Mouse (Mus musculus): ENCODE results near the gene Nsd1. TPM values are rescaled to one million over a fixed set of nuclear protein-coding genes. Genes with fewer than 3 reads are reported as not detected.

The Nsd1 gene
- polyA plus RNA-seq, 1 experiment from 2014 or later: 13.0 TPM

GRCm38 (mm10) chr13:55312028-55312630 is 102.5 kb downstream of the Nsd1 start:
- Histone ChIP-seq H3K4me1 (ENCODE audit: control insufficient read depth, low read depth, low read length) (no peaks in the 10 kb centered on the region), H3K9me3 (replicated peaks; ENCODE audit: control insufficient read depth, low read length) (no peaks in the 10 kb centered on the region), H3K27ac (ENCODE audit: low read length) (no peak overlapping the region), H3K4me2 (ENCODE audit: low read depth, low read length) (no peak overlapping the region), H3K9ac (ENCODE audit: low read depth, low read length) (no peak overlapping the region), H3K4me3 (ENCODE audit: low read depth, low read length) (no peak overlapping the region), H3K27me3 (ENCODE audit: control insufficient read depth, insufficient read depth, low read depth, low read length) (no peaks in the 10 kb centered on the region), H3K36me3 (ENCODE audit: control insufficient read depth, insufficient read depth) (peaks cover 46% of the 10 kb centered on the region)
- ATAC-seq (ENCODE audit: low read depth): no peak
- 74% methylated on average over 8 of the region's 8 CpGs for WGBS (ENCODE audit: insufficient replicate concordance)

DNA sequence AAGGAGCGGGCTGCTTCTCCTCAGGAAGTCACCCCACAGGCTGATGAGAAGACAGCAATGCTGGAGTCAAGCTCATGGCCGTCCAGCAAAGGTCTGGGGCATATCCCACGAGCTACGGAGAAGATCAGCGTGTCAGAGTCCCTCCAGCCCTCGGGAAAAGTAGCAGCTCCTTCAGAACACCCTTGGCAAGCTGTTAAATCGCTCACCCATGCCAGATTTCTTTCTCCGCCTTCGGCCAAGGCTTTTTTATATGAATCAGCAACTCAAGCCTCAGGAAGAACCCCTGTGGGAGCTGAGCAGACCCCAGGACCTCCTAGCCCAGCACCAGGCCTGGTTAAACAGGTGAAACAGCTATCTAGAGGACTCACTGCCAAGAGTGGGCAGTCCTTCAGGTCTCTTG is 103.5 kb downstream of the Nsd1 start:
- Histone ChIP-seq H3K27me3 (ENCODE audit: control insufficient read depth, insufficient read depth, low read depth, low read length) (no peaks in the 10 kb centered on the region), H3K27ac (ENCODE audit: low read length) (no peak overlapping the region), H3K4me2 (ENCODE audit: low read depth, low read length) (no peak overlapping the region), H3K4me1 (ENCODE audit: control insufficient read depth, low read depth, low read length) (no peaks in the 10 kb centered on the region), H3K9ac (ENCODE audit: low read depth, low read length) (no peak overlapping the region), H3K4me3 (ENCODE audit: low read depth, low read length) (no peak overlapping the region), H3K36me3 (ENCODE audit: control insufficient read depth, insufficient read depth) (peaks cover 43% of the 10 kb centered on the region), H3K9me3 (replicated peaks; ENCODE audit: control insufficient read depth, low read length) (no peaks in the 10 kb centered on the region)
- WGBS (ENCODE audit: insufficient replicate concordance): 84% methylated on average over 9 of the region's 9 CpGs
- no peak for ATAC-seq (ENCODE audit: low read depth)

- no peak overlapping the region for H3K9ac ChIP-seq (ENCODE audit: low read depth, low read length)
- no peaks in the 10 kb centered on the region; the same call in none of the 2 replicates for H3K4me1 ChIP-seq (ENCODE audit: control insufficient read depth, low read depth, low read length)
- ATAC-seq (ENCODE audit: low read depth): no peak
- 74% methylated on average over 2 of the region's 2 CpGs for WGBS (ENCODE audit: insufficient replicate concordance)
- no peak overlapping the region for H3K4me3 ChIP-seq (ENCODE audit: low read depth, low read length)
- H3K9me3 ChIP-seq (replicated peaks; ENCODE audit: control insufficient read depth, low read length): no peaks in the 10 kb centered on the region
- no peak overlapping the region for H3K4me2 ChIP-seq (ENCODE audit: low read depth, low read length)
- peaks cover 38% of the 10 kb centered on the region for H3K36me3 ChIP-seq (ENCODE audit: control insufficient read depth, insufficient read depth)
- no peak overlapping the region for H3K27ac ChIP-seq (ENCODE audit: low read length)
- no peaks in the 10 kb centered on the region for H3K27me3 ChIP-seq (ENCODE audit: control insufficient read depth, insufficient read depth, low read depth, low read length)
Observed at GRCm38 (mm10) chr13:55314891-55315412, 105.4 kb downstream of the Nsd1 start.

GRCm38 (mm10) chr13:55318351-55318750 is 108.8 kb downstream of the Nsd1 start:
- Histone ChIP-seq H3K27me3 (ENCODE audit: control insufficient read depth, insufficient read depth, low read depth, low read length) (no peaks in the 10 kb centered on the region), H3K4me3 (ENCODE audit: low read depth, low read length) (no peak overlapping the region), H3K9me3 (replicated peaks; ENCODE audit: control insufficient read depth, low read length) (no peaks in the 10 kb centered on the region), H3K27ac (ENCODE audit: low read length) (no peak overlapping the region), H3K4me2 (ENCODE audit: low read depth, low read length) (no peak overlapping the region), H3K36me3 (ENCODE audit: control insufficient read depth, insufficient read depth) (peaks cover 8% of the 10 kb centered on the region), H3K4me1 (ENCODE audit: control insufficient read depth, low read depth, low read length) (peaks cover 17% of the 10 kb centered on the region), H3K9ac (ENCODE audit: low read depth, low read length) (no peak overlapping the region)
- WGBS (ENCODE audit: insufficient replicate concordance): 55% methylated on average over 3 of the region's 3 CpGs
- ATAC-seq (ENCODE audit: low read depth): no peak

- WGBS (ENCODE audit: insufficient replicate concordance): 71% methylated on average over 4 of the region's 4 CpGs
- H3K36me3 ChIP-seq (ENCODE audit: control insufficient read depth, insufficient read depth): peaks cover 15% of the 10 kb centered on the region
Observed at GRCm38 (mm10) chr13:55319931-55320533, 110.5 kb downstream of the Nsd1 start, which contains the start of gene Prelid1. Prelid1 (plus strand) TSS chr13:55320500.

DNA sequence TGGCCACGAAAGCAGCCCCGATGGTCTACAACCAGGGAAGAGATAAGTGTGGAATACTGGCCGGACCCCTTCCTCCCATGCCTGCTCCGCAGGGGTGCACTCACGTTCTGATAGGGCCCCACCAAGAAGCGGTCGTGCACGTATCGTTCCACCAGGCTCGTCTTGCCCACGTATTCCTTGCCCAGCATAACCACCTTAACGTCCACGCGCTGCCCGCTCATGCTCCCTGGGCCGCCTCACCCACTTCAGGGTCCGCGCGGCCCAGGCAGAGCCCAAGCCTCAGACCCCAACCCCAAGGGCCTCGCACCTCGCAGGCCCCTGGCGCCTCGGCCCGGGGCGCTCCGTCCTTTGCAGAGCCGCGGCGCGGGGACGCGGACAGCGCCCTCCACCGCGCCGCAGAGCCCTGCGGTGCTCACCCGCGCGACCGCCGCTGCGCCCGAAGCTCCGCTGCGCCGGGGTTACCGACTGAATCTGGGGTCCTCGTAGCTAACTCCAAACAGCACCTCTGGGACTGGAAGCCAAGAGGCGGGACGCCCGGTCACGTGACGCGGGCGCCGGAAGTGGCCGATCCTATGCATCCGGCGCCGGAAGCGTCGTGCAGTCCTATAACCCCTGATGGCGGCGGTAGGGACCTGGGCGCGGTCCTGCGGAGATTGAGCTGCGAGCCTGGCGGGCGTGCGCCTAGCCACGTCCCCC is 112.0 kb downstream of the Nsd1 start, which contains the start of gene Rab24:
TSS of gene Rab24 (minus strand) at position 513 of the 696 bp plus-strand sequence.
- Histone ChIP-seq H3K4me1 (ENCODE audit: control insufficient read depth, low read depth, low read length) (peaks cover 32% of the 10 kb centered on the region), H3K4me2 (ENCODE audit: low read depth, low read length) (peak within 1 kb of the TSS; percentile 97), H3K9me3 (replicated peaks; ENCODE audit: control insufficient read depth, low read length) (no peaks in the 10 kb centered on the region), H3K27me3 (ENCODE audit: control insufficient read depth, insufficient read depth, low read depth, low read length) (no peaks in the 10 kb centered on the region), H3K9ac (ENCODE audit: low read depth, low read length) (peak within 1 kb of the TSS; percentile 90), H3K27ac (ENCODE audit: low read length) (peak within 1 kb of the TSS; percentile 85), H3K36me3 (ENCODE audit: control insufficient read depth, insufficient read depth) (peaks cover 30% of the 10 kb centered on the region), H3K4me3 (ENCODE audit: low read depth, low read length) (peak within 1 kb of the TSS; percentile 80)
- peak; percentile 93 for ATAC-seq (ENCODE audit: low read depth)
- under 1% methylated on average over 73 of the region's 73 CpGs for WGBS (ENCODE audit: insufficient replicate concordance)

More at GRCm38 (mm10) chr13:55319931-55320533, 110.5 kb downstream of the Nsd1 start, which contains the start of gene Prelid1:
- H3K4me3 ChIP-seq (ENCODE audit: low read depth, low read length): peak within 1 kb of the TSS; percentile 80
- H3K4me2 ChIP-seq (ENCODE audit: low read depth, low read length): peak within 1 kb of the TSS; percentile 97
- H3K27ac ChIP-seq (ENCODE audit: low read length): no peak within 1 kb of the TSS; the same call in 1 of the 2 replicates
- H3K4me1 ChIP-seq (ENCODE audit: control insufficient read depth, low read depth, low read length): peaks cover 26% of the 10 kb centered on the region
- H3K9ac ChIP-seq (ENCODE audit: low read depth, low read length): peak within 1 kb of the TSS; percentile 90
- H3K9me3 ChIP-seq (replicated peaks; ENCODE audit: control insufficient read depth, low read length): no peaks in the 10 kb centered on the region
- no peaks in the 10 kb centered on the region for H3K27me3 ChIP-seq (ENCODE audit: control insufficient read depth, insufficient read depth, low read depth, low read length)
- ATAC-seq (ENCODE audit: low read depth): no peak

- H3K9ac ChIP-seq (ENCODE audit: low read depth, low read length): peak overlapping the region; percentile 90
- WGBS (ENCODE audit: insufficient replicate concordance): under 1% methylated on average over 31 of the region's 31 CpGs
- ATAC-seq (ENCODE audit: low read depth): peak; percentile 33
- peaks cover 39% of the 10 kb centered on the region for H3K4me1 ChIP-seq (ENCODE audit: control insufficient read depth, low read depth, low read length)
- no peaks in the 10 kb centered on the region for H3K9me3 ChIP-seq (replicated peaks; ENCODE audit: control insufficient read depth, low read length)
- peak overlapping the region; percentile 80 for H3K4me3 ChIP-seq (ENCODE audit: low read depth, low read length)
- H3K27ac ChIP-seq (ENCODE audit: low read length): peak overlapping the region; percentile 85
- H3K4me2 ChIP-seq (ENCODE audit: low read depth, low read length): peak overlapping the region; percentile 97
- peaks cover 35% of the 10 kb centered on the region for H3K36me3 ChIP-seq (ENCODE audit: control insufficient read depth, insufficient read depth)
- H3K27me3 ChIP-seq (ENCODE audit: control insufficient read depth, insufficient read depth, low read depth, low read length): no peaks in the 10 kb centered on the region
Observed at GRCm38 (mm10) chr13:55322130-55322825, 112.7 kb downstream of the Nsd1 start.

DNA sequence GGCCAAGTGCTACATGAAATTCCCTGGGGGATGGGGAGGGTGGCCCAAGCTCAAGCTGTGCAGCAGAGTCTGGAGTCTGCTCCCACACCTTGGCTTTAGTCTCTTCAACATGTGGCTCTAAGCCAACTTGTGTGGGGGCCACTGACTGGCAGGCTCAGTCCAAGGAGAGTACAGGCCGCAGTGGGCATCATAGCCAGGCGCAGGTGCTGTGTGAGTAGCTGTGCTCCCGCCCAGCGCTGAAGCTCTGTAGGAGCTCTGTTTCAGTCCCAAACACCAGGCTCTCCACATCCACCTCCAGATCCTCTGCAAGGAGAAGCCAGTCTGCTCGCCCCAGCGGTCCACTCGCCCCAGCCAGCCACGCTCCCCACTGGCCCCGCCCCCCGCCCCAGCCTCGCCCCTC is 116.0 kb downstream of the Nsd1 start:
- Histone ChIP-seq H3K4me1 (ENCODE audit: control insufficient read depth, low read depth, low read length) (peaks cover 55% of the 10 kb centered on the region), H3K27ac (ENCODE audit: low read length) (no peak overlapping the region), H3K36me3 (ENCODE audit: control insufficient read depth, insufficient read depth) (peaks cover 36% of the 10 kb centered on the region), H3K9ac (ENCODE audit: low read depth, low read length) (no peak overlapping the region), H3K9me3 (replicated peaks; ENCODE audit: control insufficient read depth, low read length) (no peaks in the 10 kb centered on the region), H3K4me2 (ENCODE audit: low read depth, low read length) (no peak overlapping the region), H3K27me3 (ENCODE audit: control insufficient read depth, insufficient read depth, low read depth, low read length) (no peaks in the 10 kb centered on the region), H3K4me3 (ENCODE audit: low read depth, low read length) (no peak overlapping the region)
- no peak for ATAC-seq (ENCODE audit: low read depth)
- WGBS (ENCODE audit: insufficient replicate concordance): 80% methylated on average over 10 of the region's 11 CpGs
